Mouse (Mus musculus): ENCODE measurements at regions not wholly inside any gene's neighbourhood (a gene's known extent, or its start where the extent isn't known, plus 50 kb on each side); places are given as distances from the start of the nearest gene placed in this dataset.

GRCm38 (mm10) chr7:69074780-69075179 is 325.7 kb upstream of the Arrdc4 start:
- TF ChIP-seq CTCF (IDR thresholded peaks at IDR 0.05; ENCODE audit: borderline replicate concordance, insufficient read depth, low read length) (no peak), POLR2A (IDR thresholded peaks at IDR 0.05; ENCODE audit: low read depth, low read length) (no peak)
